Mouse (Mus musculus) heart, embryonic 14.5 days (tissue): ENCODE results near the gene Dlgap4. TPM values are rescaled to one million over a fixed set of nuclear protein-coding genes. Genes with fewer than 3 reads are reported as not detected.

Experiments used
- ATAC-seq: fragments of 200-750 bp; cut with Nextera tagmentation; 2 replicates; pipeline ENCODE4 v1.8.0; 2017; ENCODE audit warnings: low read depth, moderate TSS enrichment; ENCODE audit not compliant: insufficient number of reproducible peaks, insufficient read depth, low FRiP score
- H3K27ac ChIP-seq, 2 experiments: fragments of 200-500 bp in 1 of 2; fragments of 300-500 bp in 1 of 2; sonication (generic) in 1 of 2; replicated peaks in 1 of 2; 2 replicates each; pipeline ENCODE4 v1.5.1; 2012 to 2014; ENCODE audit warnings: low read depth in 2 of 2, low read length in 2 of 2, control low read depth in 1 of 2, mild to moderate bottlenecking in 1 of 2, mixed read lengths in 1 of 2; ENCODE audit not compliant: control insufficient read depth in 1 of 2, insufficient read depth in 1 of 2
- H3K27me3 ChIP-seq: fragments of 300-500 bp; sonication (generic); 2 replicates; pipeline ENCODE4 v1.6.1; 2014; ENCODE audit warnings: mild to moderate bottlenecking, low read length, control low read depth; ENCODE audit not compliant: control insufficient read depth, insufficient read depth
- H3K36me3 ChIP-seq: fragments of 300-500 bp; sonication (generic); 2 replicates; pipeline ENCODE4 v1.6.1; 2014; ENCODE audit warnings: mild to moderate bottlenecking, control low read depth, low read length, mixed read lengths; ENCODE audit not compliant: control insufficient read depth, insufficient read depth
- H3K4me1 ChIP-seq, 2 experiments: fragments of 200-500 bp in 1 of 2; fragments of 300-500 bp in 1 of 2; sonication (generic) in 1 of 2; 2 replicates each; pipeline ENCODE4 v1.6.1; 2012 to 2014; ENCODE audit warnings: low read length in 2 of 2, control low read depth in 1 of 2, mixed read lengths in 1 of 2; ENCODE audit not compliant: control insufficient read depth in 2 of 2, insufficient read depth in 2 of 2
- H3K4me2 ChIP-seq: fragments of 300-500 bp; sonication (generic); 2 replicates; pipeline ENCODE4 v1.6.1; 2014; ENCODE audit warnings: mild to moderate bottlenecking, low read length
- H3K4me3 ChIP-seq, 2 experiments: fragments of 200-500 bp in 1 of 2; fragments of 300-500 bp in 1 of 2; sonication (generic) in 1 of 2; 2 replicates each; pipeline ENCODE4 v1.5.1; 2012 to 2014; ENCODE audit warnings: low read length in 2 of 2, mild to moderate bottlenecking in 2 of 2, control low read depth in 1 of 2, low read depth in 1 of 2, moderate library complexity in 1 of 2; ENCODE audit not compliant: control insufficient read depth in 1 of 2, insufficient read depth in 1 of 2
- H3K9ac ChIP-seq: fragments of 300-500 bp; sonication (generic); 2 replicates; pipeline ENCODE4 v1.6.1; 2014; ENCODE audit warnings: mild to moderate bottlenecking, low read length
- H3K9me3 ChIP-seq: fragments of 300-500 bp; sonication (generic); 2 replicates; pipeline ENCODE4 v1.6.1; 2016; ENCODE audit warnings: low read length, control low read depth; ENCODE audit not compliant: control insufficient read depth
- WGBS: fragments of 180-500 bp; shearing (Covaris S2); extraction: QIAGEN DNeasy Blood & Tissue Kit; methylation state at CpG from one replicate; pipeline ENCODE4 v1.1.7; 2014; 5-methylcytosine and 5-hydroxymethylcytosine counted together
- polyA plus RNA-seq: library from polyadenylated mRNA; unstranded; fragments of >200 nt; fragmentation: Nextera tagmentation; extraction: Ambion mirVana; gene quantifications from 2 replicates; pipeline ENCODE4 v1.2.1, GENCODE M21; 2014

Dlgap4 gene
- polyA plus RNA-seq, 1 experiment from 2014 or later, result 57.6 TPM

GRCm38 (mm10) chr2:156617536-156617935 is 4.0 kb downstream of the Dlgap4 start:
- no peaks in the 10 kb centered on the region for H3K36me3 ChIP-seq
- peaks cover 85% of the 10 kb centered on the region for H3K27me3 ChIP-seq
- 50% methylated on average over 11 of the region's 11 CpGs for WGBS
- no peak for ATAC-seq
- H3K4me1 ChIP-seq, result peaks cover 3 to 13% of the 10 kb centered on the region in 2 experiments; a peak in 3 of 4 replicates
- no peak overlapping the region for H3K4me2 ChIP-seq
- no peak overlapping the region for H3K9ac ChIP-seq
- H3K4me3 ChIP-seq, result no peak overlapping the region
- H3K27ac ChIP-seq, result no peak overlapping the region
- no peaks in the 10 kb centered on the region for H3K9me3 ChIP-seq

- Histone ChIP-seq H3K4me1 (peaks cover 16 to 24% of the 10 kb centered on the region in 2 experiments), H3K9ac (no peak overlapping the region), H3K27ac (no peak overlapping the region), H3K9me3 (no peaks in the 10 kb centered on the region), H3K4me3 (no peak overlapping the region), H3K4me2 (no peak overlapping the region), H3K27me3 (peaks cover 78% of the 10 kb centered on the region), H3K36me3 (no peaks in the 10 kb centered on the region)
- WGBS, result 80% methylated on average over 8 of the region's 8 CpGs
- no peak for ATAC-seq
These were observed 7.4 kb downstream of the Dlgap4 start for GRCm38 (mm10) chr2:156620874-156621273.

GRCm38 (mm10) chr2:156621449-156621848 is 7.9 kb downstream of the Dlgap4 start:
- Histone ChIP-seq H3K9me3 (no peaks in the 10 kb centered on the region), H3K27ac (no peak overlapping the region), H3K9ac (no peak overlapping the region), H3K4me3 (no peak overlapping the region), H3K4me2 (no peak overlapping the region), H3K27me3 (peaks cover 73% of the 10 kb centered on the region), H3K4me1 (peaks cover 21 to 30% of the 10 kb centered on the region in 2 experiments), H3K36me3 (no peaks in the 10 kb centered on the region)
- 38% methylated on average over 5 of the region's 5 CpGs for WGBS
- no peak for ATAC-seq

GRCm38 (mm10) chr2:156622192-156622591 is 8.7 kb downstream of the Dlgap4 start:
- Histone ChIP-seq H3K27me3 (peaks cover 65% of the 10 kb centered on the region), H3K9ac (no peak overlapping the region), H3K36me3 (no peaks in the 10 kb centered on the region), H3K4me1 (peaks cover 22 to 31% of the 10 kb centered on the region in 2 experiments), H3K4me2 (no peak overlapping the region), H3K9me3 (0 out of 2 replicates have a peak, but pooled peaks cover 2% of the 10 kb centered on the region), H3K4me3 (no peak overlapping the region), H3K27ac (no peak overlapping the region)
- WGBS, result 89% methylated on average over 6 of the region's 6 CpGs
- ATAC-seq, result no peak

- Histone ChIP-seq H3K4me2 (no peak overlapping the region), H3K36me3 (no peaks in the 10 kb centered on the region), H3K4me1 (peaks cover 22 to 31% of the 10 kb centered on the region in 2 experiments), H3K27me3 (peaks cover 55% of the 10 kb centered on the region), H3K9me3 (0 out of 2 replicates have a peak, but pooled peaks cover 3% of the 10 kb centered on the region), H3K27ac (no peak overlapping the region), H3K4me3 (no peak overlapping the region), H3K9ac (no peak overlapping the region)
- ATAC-seq, result no peak
- WGBS, result 58% methylated on average over 2 of the region's 2 CpGs
These were observed 9.7 kb downstream of the Dlgap4 start for GRCm38 (mm10) chr2:156623246-156623645.

- no peaks in the 10 kb centered on the region for H3K36me3 ChIP-seq
- ATAC-seq, result peak; percentile 56
- H3K4me2 ChIP-seq, result peak overlapping the region; percentile 45
- H3K27ac ChIP-seq, result peak overlapping the region; percentile 70 to 80
- peaks cover 5% of the 10 kb centered on the region; the same call in 1 of the 2 replicates for H3K9me3 ChIP-seq
- peaks cover 49% of the 10 kb centered on the region for H3K27me3 ChIP-seq
- no peak overlapping the region for H3K4me3 ChIP-seq
- WGBS, result 52% methylated on average over 18 of the region's 18 CpGs
- H3K9ac ChIP-seq, result peak overlapping the region; percentile 46; the same call in 1 of the 2 replicates
- peaks cover 22 to 31% of the 10 kb centered on the region in 2 experiments for H3K4me1 ChIP-seq
These were observed 11.8 kb downstream of the Dlgap4 start for GRCm38 (mm10) chr2:156625307-156625706.

GRCm38 (mm10) chr2:156626119-156626518 is 12.6 kb downstream of the Dlgap4 start:
- Histone ChIP-seq H3K36me3 (no peaks in the 10 kb centered on the region), H3K4me1 (peaks cover 22 to 31% of the 10 kb centered on the region in 2 experiments), H3K9ac (no peak overlapping the region), H3K4me2 (0 out of 2 replicates have a peak overlapping the region, but pooled peaks have one; percentile 45), H3K27ac (peak overlapping the region; percentile 33 to 80), H3K27me3 (peaks cover 49% of the 10 kb centered on the region), H3K4me3 (no peak overlapping the region), H3K9me3 (peaks cover 12% of the 10 kb centered on the region; the same call in 1 of the 2 replicates)
- no peak for ATAC-seq
- 72% methylated on average over 9 of the region's 9 CpGs for WGBS

GRCm38 (mm10) chr2:156626544-156626943 is 13.0 kb downstream of the Dlgap4 start:
- ATAC-seq, result peak; percentile 88
- Histone ChIP-seq H3K9me3 (peaks cover 12% of the 10 kb centered on the region; the same call in 1 of the 2 replicates), H3K27me3 (peaks cover 49% of the 10 kb centered on the region), H3K4me1 (peaks cover 20 to 28% of the 10 kb centered on the region in 2 experiments), H3K36me3 (no peaks in the 10 kb centered on the region), H3K4me2 (0 out of 2 replicates have a peak overlapping the region, but pooled peaks have one; percentile 4), H3K27ac (peak overlapping the region; percentile 33 to 80), H3K4me3 (no peak overlapping the region), H3K9ac (no peak overlapping the region)
- 6% methylated on average over 8 of the region's 8 CpGs for WGBS
